Mouse (Mus musculus) kidney, adult 2 months (tissue): ENCODE measurements at regions not wholly inside any gene's neighbourhood (a gene's known extent, or its start where the extent isn't known, plus 50 kb on each side); places are given as distances from the start of the nearest gene placed in this dataset.

Experiments used
- CTCF ChIP-seq: fragments of 200-500 bp; conservative IDR thresholded peaks from 2 replicates; pipeline ENCODE4 v1.5.1; 2011; ENCODE audit warnings: low read depth, mild to moderate bottlenecking, control low read depth, low read length, moderate library complexity, mixed read lengths; ENCODE audit not compliant: insufficient read depth, insufficient read length
- POLR2A ChIP-seq: fragments of 200-500 bp; IDR thresholded peaks from one replicate; pipeline ENCODE4 v1.6.1; 2011; ENCODE audit warnings: low read depth, low read length, control low read depth

DNA sequence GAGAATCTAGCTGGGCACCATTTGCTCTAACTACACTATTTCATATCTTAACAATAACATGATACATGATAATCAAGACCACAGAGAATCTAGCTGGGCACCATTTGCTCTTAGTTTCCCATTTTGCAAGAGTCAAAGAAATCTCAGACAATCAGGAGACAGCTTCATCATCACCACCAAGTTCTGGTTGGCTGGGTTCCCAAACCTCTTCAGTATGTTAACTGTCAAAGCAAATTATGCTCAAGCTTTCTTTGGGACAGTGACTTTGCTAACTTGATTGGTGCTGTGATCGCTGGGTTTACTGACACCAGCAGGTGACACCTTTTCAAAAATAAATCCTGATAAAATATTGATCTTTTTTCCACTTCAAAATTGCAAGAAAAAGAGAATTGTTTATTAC is 609.2 kb upstream of the Arrdc3 start:
- TF ChIP-seq CTCF, result no peak
- no peak for TF ChIP-seq POLR2A
